Mouse (Mus musculus) testis, postnatal 14 days (tissue): Measurements from ENCODE around the gene Ppp2r2d.

ENCODE experiments used
- DNase-seq: peaks from one replicate; pipeline ENCODE4 v3.0.0; 2021; ENCODE audit warnings: low spot score

Gene Ppp2r2d

DNA sequence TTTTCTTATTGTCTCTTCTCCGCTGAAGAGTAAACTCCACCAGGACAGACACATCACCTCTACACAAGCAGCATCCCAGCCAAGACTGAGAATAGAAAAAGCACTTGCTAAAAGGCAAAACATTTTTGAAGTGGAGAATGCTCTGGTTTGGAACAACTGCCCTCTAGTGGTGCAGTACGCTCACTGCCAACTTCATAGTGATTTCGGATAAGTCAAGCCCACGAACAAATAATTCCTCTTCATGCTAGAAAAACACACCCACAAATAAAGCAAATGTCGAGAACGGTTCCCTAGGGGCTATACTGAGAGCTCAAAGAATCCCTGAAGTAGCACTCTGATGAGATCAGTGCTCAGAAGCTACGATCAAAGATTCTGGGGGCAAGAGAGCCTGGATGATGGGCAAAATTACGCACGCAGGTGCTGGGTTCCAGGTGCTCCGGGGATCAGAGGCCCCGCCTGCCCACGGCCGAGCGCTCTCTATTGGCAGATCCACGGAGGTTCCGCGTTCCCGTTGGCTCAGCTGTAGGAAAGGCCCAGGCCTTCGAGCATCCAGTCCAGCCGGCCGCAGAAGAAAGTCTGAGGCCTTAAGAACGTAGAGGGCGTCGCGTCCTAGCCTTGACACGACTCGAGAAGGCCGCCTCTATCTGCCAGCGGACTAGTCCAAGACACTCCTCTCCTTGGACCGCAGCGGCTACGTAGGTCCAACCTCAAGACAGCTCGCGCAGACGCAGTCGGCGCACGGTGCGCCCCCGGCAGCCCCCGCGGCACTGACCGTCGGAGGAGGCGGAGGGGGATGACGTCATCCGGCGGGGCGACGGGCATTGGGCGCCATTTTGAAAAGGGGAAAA, at the start of gene Ppp2r2d, which contains the start of gene Mapk1ip1:
Ppp2r2d (plus strand) TSS at position 536 of the 848 bp plus-strand sequence.
Mapk1ip1 (minus strand) TSS at position 730 of the 848 bp plus-strand sequence.
- peak; percentile 97 for DNase-seq

GRCm38 (mm10) chr7:138803386-138803785, 42.5 kb upstream of the Ppp2r2d start:
- DNase-seq, result no peak

DNA sequence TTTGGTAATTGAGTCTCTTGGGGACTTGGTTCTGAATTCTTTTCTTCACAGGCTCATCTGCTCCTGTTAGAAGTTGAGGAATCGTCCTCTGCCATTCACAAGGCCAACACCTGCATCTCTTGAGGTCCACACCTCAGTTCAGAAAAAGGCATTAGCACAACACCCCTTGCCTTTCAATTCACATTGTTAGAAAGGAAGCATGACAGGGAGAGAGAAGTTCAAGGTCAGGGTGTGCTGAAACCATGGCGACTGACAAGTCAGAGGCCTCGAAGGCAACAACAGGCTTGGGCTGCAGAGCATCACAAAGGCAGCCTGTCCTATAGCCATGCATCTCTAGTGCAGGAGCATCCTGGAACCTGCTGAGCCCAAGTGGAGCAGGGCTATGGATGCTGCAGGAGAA, 38.7 kb upstream of the Ppp2r2d start:
- DNase-seq, result no peak

GRCm38 (mm10) chr7:138813213-138813875, 32.5 kb upstream of the Ppp2r2d start:
- no peak for DNase-seq

- no peak for DNase-seq
These were observed 27.6 kb upstream of the Ppp2r2d start for GRCm38 (mm10) chr7:138818314-138818713.

DNA sequence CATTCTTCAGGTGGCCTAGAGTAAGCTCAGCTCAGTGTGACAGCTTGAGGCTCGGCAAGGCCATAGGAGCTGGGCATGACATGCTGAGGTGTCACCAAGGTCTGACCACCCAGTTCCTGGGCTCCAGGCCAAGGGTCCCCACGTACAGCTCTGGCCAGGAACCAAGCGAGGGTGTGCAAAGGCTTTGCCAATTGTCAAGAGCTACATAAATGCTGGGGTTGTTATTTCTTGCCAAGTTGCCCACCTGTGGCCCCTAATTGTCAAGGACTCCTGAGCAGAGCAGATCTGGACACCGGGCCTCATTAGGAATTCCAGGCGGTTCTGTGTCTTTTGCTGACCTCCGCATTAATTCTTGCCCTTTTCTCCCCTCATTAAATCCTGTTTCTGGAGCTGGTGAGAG, 21.5 kb upstream of the Ppp2r2d start:
- no peak for DNase-seq

GRCm38 (mm10) chr7:138824995-138825756, 20.7 kb upstream of the Ppp2r2d start:
- no peak for DNase-seq

DNA sequence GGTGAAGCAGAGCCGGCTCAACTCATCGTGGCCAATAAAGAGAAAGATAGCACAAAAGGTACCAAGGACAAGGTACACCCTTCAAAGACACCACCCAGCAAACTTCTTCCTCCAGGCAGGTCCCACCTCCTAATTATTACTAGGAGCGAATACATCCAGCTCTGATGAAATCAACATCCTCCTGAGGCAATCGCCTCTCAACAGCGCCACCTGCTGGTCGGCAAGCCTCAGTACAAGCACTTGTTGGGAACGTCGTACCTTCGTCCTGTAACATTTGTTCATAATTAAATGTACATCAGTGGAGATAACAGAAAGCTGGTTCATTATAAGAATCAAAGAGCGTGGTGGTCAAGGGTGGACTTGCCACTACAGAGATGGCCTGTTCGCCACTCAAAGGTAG, 18.1 kb upstream of the Ppp2r2d start:
- DNase-seq, result peak; percentile 44

DNA sequence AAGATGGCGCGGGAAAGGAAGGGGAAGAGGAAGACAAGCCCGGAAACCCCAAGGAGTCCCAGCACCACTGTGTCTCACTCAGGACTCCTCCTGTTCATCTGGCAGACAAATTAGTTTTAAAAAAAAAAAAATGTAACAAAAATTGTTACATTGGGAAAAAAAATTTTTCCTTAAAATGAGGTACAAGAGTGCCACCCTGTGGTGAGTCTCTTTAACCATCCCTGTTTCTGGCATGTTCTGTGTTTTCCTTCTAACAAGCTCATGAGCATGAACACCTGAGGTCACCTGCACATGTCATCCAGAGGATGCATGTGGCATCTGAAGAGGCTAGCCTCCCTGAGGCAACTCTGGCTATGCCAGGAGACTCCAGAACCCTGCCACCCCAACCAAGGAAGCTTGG, 10.9 kb upstream of the Ppp2r2d start:
- no peak for DNase-seq

DNA sequence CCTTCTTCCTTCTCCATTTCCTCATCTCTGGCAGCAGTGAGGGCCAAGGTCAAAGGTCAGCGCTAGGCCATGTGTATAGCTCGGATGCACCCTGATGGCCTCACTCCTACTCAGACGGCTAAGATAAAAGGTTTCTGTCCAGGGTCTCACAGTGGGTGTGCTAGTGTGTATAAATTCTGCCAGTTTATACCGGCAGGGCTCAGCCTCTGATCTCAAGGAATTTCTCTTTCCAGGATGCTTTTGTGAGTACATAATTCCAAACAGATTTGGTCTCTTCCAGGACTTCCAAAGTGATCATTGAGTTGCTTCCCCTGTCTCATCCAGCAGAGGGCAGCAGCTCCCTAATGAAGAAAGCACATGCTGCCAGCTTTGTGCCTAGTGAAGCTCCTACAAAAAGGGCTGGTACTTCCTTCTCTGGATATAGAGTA, 5.3 kb upstream of the Ppp2r2d start:
- peak; percentile 53 for DNase-seq

GRCm38 (mm10) chr7:138841436-138842151, 4.3 kb upstream of the Ppp2r2d start:
- no peak for DNase-seq

GRCm38 (mm10) chr7:138843421-138843820, 2.5 kb upstream of the Ppp2r2d start:
- DNase-seq, result no peak

GRCm38 (mm10) chr7:138845111-138845510, 768 bp upstream of the Ppp2r2d start:
- DNase-seq, result no peak

DNA sequence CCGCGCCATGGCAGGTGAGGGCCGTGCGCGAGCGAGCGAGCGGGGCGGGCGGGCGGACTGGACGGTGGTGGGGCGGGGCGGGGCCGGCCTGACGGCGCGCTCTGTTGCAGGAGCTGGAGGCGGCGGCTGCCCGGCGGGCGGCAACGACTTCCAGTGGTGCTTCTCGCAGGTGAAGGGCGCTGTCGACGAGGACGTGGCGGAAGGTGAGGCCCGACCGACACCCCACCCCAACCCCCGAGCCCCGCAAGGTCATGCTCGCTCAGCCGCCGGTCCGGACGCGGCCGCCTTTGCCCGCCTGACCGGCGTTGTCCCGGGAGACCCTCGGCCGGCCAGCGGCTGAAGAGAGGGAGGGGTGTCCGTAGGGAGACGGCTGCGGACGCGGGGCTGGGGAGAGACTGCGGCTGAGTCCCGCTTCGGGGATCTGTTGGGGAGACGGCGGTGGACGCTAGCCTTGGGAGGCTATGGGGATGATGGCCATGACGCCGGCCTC, 668 bp downstream of the Ppp2r2d start:
- peak; percentile 77 for DNase-seq

- DNase-seq, result no peak
These were observed 1.6 kb downstream of the Ppp2r2d start for GRCm38 (mm10) chr7:138847316-138848027.

DNA sequence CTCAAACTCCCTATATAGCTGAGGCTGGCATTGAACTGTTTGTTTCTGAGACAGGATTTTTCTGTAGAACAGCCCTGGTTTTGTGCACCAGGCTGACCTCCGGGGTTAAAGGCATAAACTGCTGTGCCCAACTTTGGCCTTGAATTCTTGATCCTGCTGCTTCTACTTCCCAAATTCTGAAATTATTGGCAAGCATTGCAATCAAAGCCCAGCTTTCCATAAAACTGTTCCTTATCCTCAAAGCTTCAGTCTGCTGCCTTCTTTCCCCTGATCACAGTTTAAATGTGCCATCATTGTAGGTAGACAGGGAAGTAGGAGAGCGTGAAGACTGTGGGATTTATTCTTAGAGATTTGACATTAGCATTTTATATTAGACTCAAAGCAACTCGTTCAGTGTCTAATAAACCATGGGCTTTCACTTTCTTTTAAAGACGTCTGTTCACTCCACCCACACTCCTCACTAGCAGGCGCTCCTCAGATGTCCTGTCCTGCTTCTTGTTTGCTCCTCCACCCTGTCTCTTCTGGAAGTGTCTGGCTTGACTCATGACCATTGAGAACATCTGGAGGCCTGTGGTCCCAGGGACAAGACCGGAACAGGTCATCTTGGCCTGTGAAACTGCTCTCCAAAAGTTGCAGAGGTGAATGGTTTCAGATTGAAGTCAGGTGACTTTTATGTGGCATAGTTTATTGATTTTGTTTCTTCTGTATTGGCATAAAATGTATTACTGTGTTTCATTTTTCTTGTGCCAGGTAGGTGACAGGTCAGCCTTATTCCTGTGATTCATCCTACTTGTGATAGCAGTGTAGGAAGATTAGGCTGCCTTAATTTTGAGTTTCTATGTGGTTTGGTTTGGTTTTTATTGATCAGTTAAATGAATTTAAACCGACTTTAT, 2.4 kb downstream of the Ppp2r2d start:
- DNase-seq, result no peak

- no peak for DNase-seq
These were observed 4.2 kb downstream of the Ppp2r2d start for GRCm38 (mm10) chr7:138850083-138850482.

- peak; percentile 55 for DNase-seq
These were observed 7.6 kb downstream of the Ppp2r2d start for GRCm38 (mm10) chr7:138853417-138854031.

DNA sequence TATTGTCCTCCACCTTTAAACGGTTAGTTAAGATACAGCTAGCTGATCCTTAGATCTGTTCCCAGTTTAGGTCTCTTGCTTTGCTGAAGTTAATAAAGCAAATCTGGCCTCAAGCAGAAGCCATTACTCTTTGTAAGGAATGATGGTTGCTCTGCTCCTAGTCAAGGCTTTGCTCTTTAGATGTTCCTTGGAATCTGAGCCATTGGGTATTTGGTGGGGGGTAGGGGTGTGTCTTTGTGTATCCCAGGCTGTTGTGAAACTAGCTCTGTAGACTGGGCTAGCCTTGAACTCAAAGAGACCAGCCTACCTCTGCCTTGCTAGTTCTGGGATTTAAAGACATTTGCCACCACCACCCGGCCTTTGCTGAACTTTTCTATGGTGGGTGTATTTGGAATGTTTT, 8.3 kb downstream of the Ppp2r2d start:
- DNase-seq, result no peak
